In genomic region chr10:58396600-58396999, GRCm38 (mm10) we compare ENCODE assay signal across 9 mouse cellular contexts. TPM values are rescaled to one million over a fixed set of nuclear protein-coding genes. Genes with fewer than 3 reads are reported as not detected.
DNase-seq lines count a peak whose midpoint lies in the region; ATAC-seq and TF ChIP-seq lines count a peak whose summit lies in the region.
"Had no signal": no experiment of that assay in that cellular context is flagged by ENCODE, and none has a peak within 500 bp of the region (broad histone marks: within the 10 kb centered on the region; RNA-seq: fewer than 3 reads in every experiment).

No protein-coding gene starts in this region.

- peak overlapping the region; percentile 7; the same call in 1 of the 2 replicates for H3K4me2 ChIP-seq in kidney, embryonic 15.5 days
- peak overlapping the region; percentile 72 for H3K4me2 ChIP-seq in heart, embryonic 16.5 days (ENCODE audit: low read depth, low read length)
- H3K4me2 ChIP-seq: midbrain, embryonic 12.5 days had no signal

- H3K27ac ChIP-seq in kidney, embryonic 15.5 days, result no peak overlapping the region
- H3K27ac ChIP-seq in kidney, adult 2 months (ENCODE audit: insufficient read depth, low read depth, low read length), result no peak overlapping the region
- peak overlapping the region; percentile 96 for H3K27ac ChIP-seq in heart, embryonic 16.5 days (ENCODE audit: low read length)
- H3K27ac ChIP-seq: midbrain, embryonic 12.5 days had no signal

- H3K9ac ChIP-seq in kidney, embryonic 15.5 days, result no peak overlapping the region
- H3K9ac ChIP-seq in heart, embryonic 16.5 days (ENCODE audit: low read length), result peak overlapping the region; percentile 84
- H3K9ac ChIP-seq: midbrain, embryonic 12.5 days had no signal

- DNase-seq in kidney, adult 2 months, result no peak
- DNase-seq in adrenal gland, postnatal 14 days, result peak; percentile 54
- peak; percentile 86 for DNase-seq in cerebellum, adult 9-10 months
- no peak for DNase-seq in thymus, postnatal 25 days
- no peak for DNase-seq in layer of hippocampus, adult 18-20 months (ENCODE audit: low spot score in 2 of 2)
- DNase-seq in kidney, postnatal 10 days, result no peak

- peaks cover 6% of the 10 kb centered on the region for H3K4me1 ChIP-seq in kidney, embryonic 15.5 days
- H3K4me1 ChIP-seq in kidney, adult 2 months (ENCODE audit: control insufficient read depth, insufficient read depth, low read length), result no peaks in the 10 kb centered on the region; the same call in 1 of the 2 replicates
- H3K4me1 ChIP-seq in heart, embryonic 16.5 days (ENCODE audit: control insufficient read depth, insufficient read depth, low read length), result peaks cover 47% of the 10 kb centered on the region

- TF ChIP-seq POLR2A in kidney, adult 2 months (IDR thresholded peaks at IDR 0.05; ENCODE audit: low read depth, low read length), result no peak

- no peak for TF ChIP-seq CTCF in kidney, adult 2 months (conservative IDR thresholded peaks at IDR 0.05; ENCODE audit: insufficient read depth, insufficient read length, low read depth, low read length)

- no peaks in the 10 kb centered on the region for H3K27me3 ChIP-seq in kidney, embryonic 15.5 days
- no peaks in the 10 kb centered on the region for H3K27me3 ChIP-seq in kidney, adult 2 months (replicated peaks; ENCODE audit: control insufficient read depth, insufficient read depth, low read length)
- no peaks in the 10 kb centered on the region for H3K27me3 ChIP-seq in heart, embryonic 16.5 days (ENCODE audit: control insufficient read depth, insufficient read depth, low read length)
- H3K27me3 ChIP-seq: midbrain, embryonic 12.5 days had no signal

- no peaks in the 10 kb centered on the region for H3K9me3 ChIP-seq in kidney, embryonic 15.5 days (replicated peaks)
- no peaks in the 10 kb centered on the region for H3K9me3 ChIP-seq in heart, embryonic 16.5 days (replicated peaks; ENCODE audit: control insufficient read depth, low read length)
- H3K9me3 ChIP-seq: midbrain, embryonic 12.5 days had no signal

- ATAC-seq in kidney, embryonic 15.5 days (replicated peaks; ENCODE audit: low FRiP score), result no peak
- ATAC-seq in heart, embryonic 16.5 days (replicated peaks; ENCODE audit: extremely low read depth, insufficient read depth, low FRiP score), result no peak

- 74% methylated on average over 3 of the region's 3 CpGs for WGBS in kidney, embryonic 15.5 days
- 51% methylated on average over 3 of the region's 3 CpGs for WGBS in kidney, adult 2 months
- 31% methylated on average over 3 of the region's 3 CpGs for WGBS in heart, embryonic 16.5 days

- no peak overlapping the region for H3K4me3 ChIP-seq in kidney, embryonic 15.5 days (replicated peaks)
- no peak overlapping the region for H3K4me3 ChIP-seq in kidney, adult 2 months (ENCODE audit: insufficient read depth, low read depth, low read length)
- peak overlapping the region; percentile 45 for H3K4me3 ChIP-seq in heart, embryonic 16.5 days (ENCODE audit: low read length)
- H3K4me3 ChIP-seq: midbrain, embryonic 12.5 days had no signal

- peaks cover 24% of the 10 kb centered on the region for H3K36me3 ChIP-seq in kidney, embryonic 15.5 days
- H3K36me3 ChIP-seq in kidney, adult 2 months (ENCODE audit: control insufficient read depth, insufficient read depth, low read length), result no peaks in the 10 kb centered on the region; the same call in none of the 2 replicates
- peaks cover 17% of the 10 kb centered on the region for H3K36me3 ChIP-seq in heart, embryonic 16.5 days (ENCODE audit: control insufficient read depth, insufficient read depth)

RNA-seq across cellular contexts. Expression of gene Ranbp2, which starts 50.1 kb away (rescaled TPM):
- polyA plus RNA-seq in kidney, embryonic 15.5 days (2015; fragmentation: Nextera tagmentation; extraction: Ambion mirVana), result 24.5 and 24.6 TPM in 2 replicates
- polyA plus RNA-seq in kidney, adult 2 months (2012; rRNA removed), result 4.2 and 5.3 TPM in 2 replicates
- total RNA-seq in adrenal gland, postnatal 14 days (2021), result 71.0 and 72.9 TPM in 2 replicates
- polyA plus RNA-seq in heart, embryonic 16.5 days (2015; fragmentation: Nextera tagmentation; extraction: Ambion mirVana), result 14.0 and 15.4 TPM in 2 replicates
- 10 to 100 TPM; 79.4 to 80.8 TPM for total RNA-seq in layer of hippocampus, adult 18-20 months (2021)

Comparison
In these comparisons a context has a peak if more than half of its experiments do, and no peak if none do; other contexts are left out.
1. DNase-seq: peak in adrenal gland, postnatal 14 days (single experiment) and cerebellum, adult 9-10 months (single experiment); none in kidney, adult 2 months (single experiment), thymus, postnatal 25 days (single experiment), layer of hippocampus, adult 18-20 months (0 of 2) and kidney, postnatal 10 days (single experiment).